Mouse (Mus musculus) heart, postnatal 0 days (tissue): Measurements from ENCODE around the gene Slc9c1.
"Not testable (repeated sequence)": the region's sequence is repeated elsewhere in the genome, so short reads cannot be mapped to it uniquely, and the experiment has no call there.

ENCODE experiments used
- CTCF ChIP-seq: IDR thresholded peaks from 2 replicates; pipeline ENCODE4 v1.5.1; 2016; ENCODE audit warnings: antibody characterized with exemption, control low read depth, low read depth
- EP300 ChIP-seq: IDR thresholded peaks from 2 replicates; pipeline ENCODE4 v1.6.1; 2016; ENCODE audit warnings: antibody characterized with exemption, low read depth

DNA sequence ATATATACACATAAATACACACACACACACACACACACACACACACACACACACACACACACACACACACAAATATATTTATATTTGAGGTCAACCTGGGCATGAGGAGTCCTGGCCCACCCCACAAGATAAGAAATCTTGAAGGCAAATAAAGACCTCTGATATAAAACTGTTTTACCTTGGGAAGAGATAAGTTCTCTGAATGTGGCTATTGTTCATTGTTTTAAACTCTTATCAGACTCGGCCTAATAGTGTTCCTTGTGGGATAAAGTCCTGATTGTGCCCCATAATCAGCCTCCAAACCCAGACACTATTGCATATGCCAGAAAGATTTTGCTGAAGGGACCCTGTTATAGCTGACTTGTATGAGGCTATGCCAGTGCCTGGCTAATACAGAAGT, 3.2 kb downstream of the Slc9c1 start:
- not testable (repeated sequence) for TF ChIP-seq CTCF, EP300
